Mouse (Mus musculus) megakaryocyte, adult 5-6 weeks (primary cell): ENCODE results near the gene Xxylt1. TPM values are rescaled to one million over a fixed set of nuclear protein-coding genes. Genes with fewer than 3 reads are reported as not detected.
"Not testable (repeated sequence)": the region's sequence is repeated elsewhere in the genome, so short reads cannot be mapped to it uniquely, and the experiment has no call there.

Source experiments
- ATAC-seq: 2 replicates; pipeline ENCODE4 v1.8.0; 2016; ENCODE audit warnings: mild to moderate bottlenecking, inconsistent platforms; ENCODE audit not compliant: poor library complexity, severe bottlenecking
- total RNA-seq, 2 experiments: library from RNA; stranded (forward) in 1 of 2; stranded (reverse) in 1 of 2; fragments of 153-499, 151-499 nt in 1 of 2; fragments of 221-1000, 200-1000 nt in 1 of 2; gene quantifications; 2 replicates each; pipeline versions ENCODE4 v1.2.3 to v1.2.4; 2015 to 2017

Xxylt1 gene
- total RNA-seq, 2 experiments from 2014 or later = 5.1 to 9.8 TPM

DNA sequence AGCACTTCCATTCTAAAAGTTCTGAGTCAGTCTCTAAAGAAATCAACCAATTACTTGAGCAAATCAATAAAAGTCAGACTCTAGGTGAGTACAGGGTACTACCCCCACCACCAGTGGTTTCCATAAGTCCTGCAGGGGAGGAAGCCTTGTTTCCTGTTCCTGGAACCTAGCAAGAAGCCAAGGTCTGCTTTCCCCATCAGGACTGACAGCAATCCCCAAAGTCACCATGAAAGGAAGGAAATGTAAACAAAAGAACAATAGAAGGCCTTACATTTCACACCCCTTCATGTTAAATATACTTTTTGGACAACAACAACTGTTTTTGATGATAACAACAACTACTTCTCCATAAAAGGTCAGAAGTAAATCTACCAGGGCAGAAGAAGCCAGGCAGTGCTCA is 53.6 kb downstream of the Xxylt1 start:
- no peak for ATAC-seq

DNA sequence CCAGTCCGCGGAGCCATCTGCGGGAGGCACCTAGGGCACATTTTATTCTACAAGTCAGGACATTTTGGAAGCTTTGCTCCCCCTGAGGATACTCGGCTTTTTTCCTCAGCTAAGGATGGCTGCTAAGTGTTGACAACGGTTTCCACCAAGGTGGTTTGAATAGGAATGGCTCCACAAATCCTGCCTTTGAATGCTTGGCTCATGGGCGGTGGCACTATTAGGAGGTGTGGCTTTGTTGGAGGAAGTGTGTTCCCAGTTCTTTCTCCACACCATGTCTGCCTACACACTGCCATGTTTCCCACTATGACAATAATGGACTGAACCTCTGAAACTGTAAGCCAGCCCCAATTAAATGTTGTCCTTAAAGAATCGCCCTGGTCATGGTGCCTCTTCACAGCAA is 55.7 kb downstream of the Xxylt1 start:
- ATAC-seq = no peak

GRCm38 (mm10) chr16:31024997-31025396 is 56.2 kb downstream of the Xxylt1 start:
- peak; percentile 20; the same call in 1 of the 2 replicates for ATAC-seq

- peak; percentile 51; the same call in 1 of the 2 replicates for ATAC-seq
Observed at GRCm38 (mm10) chr16:31024221-31024620, 57.0 kb downstream of the Xxylt1 start.

GRCm38 (mm10) chr16:31023803-31024202 is 57.4 kb downstream of the Xxylt1 start:
- no peak for ATAC-seq

DNA sequence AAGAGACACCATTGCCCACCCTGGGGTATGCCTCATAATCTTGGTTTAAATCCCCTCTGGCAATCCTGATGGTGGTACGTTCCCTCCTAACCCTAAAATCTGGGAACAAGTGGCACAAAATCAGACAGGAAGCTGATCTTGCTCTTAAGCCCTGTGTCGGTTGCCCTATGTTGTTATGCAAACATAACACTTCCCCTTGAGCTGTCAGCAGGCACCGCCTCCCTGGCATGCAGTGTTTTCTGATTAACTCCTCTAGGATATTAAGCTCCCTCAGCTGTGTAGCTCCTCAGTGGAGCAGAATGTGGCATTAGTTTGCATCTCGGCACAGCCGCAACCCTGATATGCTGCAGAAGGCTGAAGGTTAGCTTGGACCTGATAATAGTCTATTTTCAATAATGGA is 58.9 kb downstream of the Xxylt1 start:
- peak; percentile 84 for ATAC-seq

DNA sequence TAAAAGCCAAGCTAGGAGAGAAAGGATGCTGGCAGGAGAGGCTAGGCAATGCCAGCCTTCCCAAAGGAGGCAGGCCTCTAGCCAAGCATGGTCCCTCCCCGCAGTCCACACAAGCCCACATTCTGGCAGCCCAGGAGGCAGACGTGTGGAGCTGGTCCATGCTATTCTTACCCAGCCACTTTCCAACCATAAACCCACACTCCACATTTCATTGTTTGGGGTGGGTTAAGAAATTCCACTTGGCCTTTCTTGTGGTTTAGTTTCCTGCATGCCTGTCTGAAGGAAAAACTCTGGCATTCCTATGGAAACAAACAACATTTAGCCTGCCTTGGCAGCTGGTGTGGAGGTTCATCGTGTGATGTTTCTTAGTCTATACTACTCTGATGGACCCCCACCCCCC is 61.7 kb downstream of the Xxylt1 start:
- no peak for ATAC-seq

- ATAC-seq = no peak
Observed at GRCm38 (mm10) chr16:31017687-31018413, 63.4 kb downstream of the Xxylt1 start.

DNA sequence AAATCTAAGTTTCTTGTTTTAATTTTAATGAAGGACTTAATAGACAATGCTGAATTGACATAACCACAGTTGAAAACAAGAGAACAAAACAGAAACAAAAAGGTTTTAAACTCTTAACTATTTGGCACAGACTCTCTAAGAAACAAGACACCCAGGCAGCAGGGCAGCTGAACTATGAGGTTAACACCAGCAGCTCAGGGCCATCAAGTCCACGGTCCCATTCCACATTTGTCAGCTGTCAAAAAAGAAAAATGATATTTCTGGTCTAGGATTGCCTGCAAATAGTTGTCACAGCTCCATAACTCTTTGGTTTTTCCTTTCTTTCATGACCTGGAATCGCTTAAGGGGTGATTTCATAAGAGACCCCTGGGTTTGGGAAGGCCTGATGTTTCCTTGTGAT is 64.6 kb downstream of the Xxylt1 start:
- ATAC-seq = no peak

DNA sequence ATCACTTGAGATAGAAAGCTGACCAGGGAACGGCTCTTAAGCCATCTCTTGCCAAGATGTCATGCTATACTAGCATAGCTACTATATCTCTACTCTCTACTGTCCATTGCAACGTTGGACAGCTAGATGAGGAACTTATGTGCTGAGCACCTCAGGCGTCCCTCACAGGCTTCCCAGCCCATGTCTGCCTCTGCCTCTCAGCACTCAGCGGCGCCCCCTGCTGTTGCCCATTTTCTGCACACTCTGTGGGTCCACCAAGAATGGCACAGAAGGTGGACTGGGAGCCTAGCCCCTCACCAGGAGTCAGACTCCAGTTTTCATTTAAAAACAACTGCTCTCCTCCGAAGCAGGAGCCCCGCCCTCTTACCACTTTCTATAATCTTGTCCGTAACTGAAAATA is 65.1 kb downstream of the Xxylt1 start:
- ATAC-seq = peak; percentile 66

GRCm38 (mm10) chr16:31015271-31015670 is 66.0 kb downstream of the Xxylt1 start:
- no peak for ATAC-seq

DNA sequence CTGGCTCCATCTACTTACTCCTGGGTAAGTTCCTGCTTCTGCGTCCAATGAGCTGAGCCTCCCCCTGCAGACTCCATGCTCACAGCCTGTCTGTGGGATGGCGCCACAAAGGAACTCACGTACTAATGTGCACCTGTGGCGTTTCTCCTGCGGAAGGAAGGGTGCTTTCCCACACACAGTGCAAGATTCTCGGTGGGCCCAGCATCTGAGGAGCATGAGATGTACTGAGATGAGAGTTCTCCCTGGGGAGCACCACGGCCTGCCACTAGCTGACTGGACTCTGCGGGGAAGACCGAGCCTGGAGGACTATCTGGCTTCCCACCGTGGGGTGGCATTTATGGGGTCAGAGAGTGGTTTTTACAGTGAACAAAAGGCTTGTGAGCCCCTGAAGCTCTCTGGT is 69.0 kb downstream of the Xxylt1 start:
- no peak for ATAC-seq

DNA sequence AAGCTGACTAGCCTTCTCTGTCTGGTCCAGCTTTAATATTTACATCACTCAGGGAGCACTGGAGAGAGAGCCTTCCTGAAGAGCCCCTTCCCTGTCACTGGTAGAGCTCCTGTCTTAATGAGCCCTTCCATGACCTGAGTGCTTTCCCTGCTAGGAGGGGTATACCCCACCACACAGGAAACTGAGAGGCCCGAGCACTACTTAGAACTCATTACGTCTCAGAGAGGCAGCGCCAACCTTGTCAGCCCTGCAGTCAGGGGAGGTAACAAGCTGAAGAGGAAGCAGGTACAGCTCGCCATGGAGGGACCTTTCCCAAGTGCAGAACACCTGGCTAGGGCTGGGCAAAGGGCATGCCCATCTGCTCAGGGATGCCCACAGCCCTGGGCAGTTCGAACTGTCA is 70.8 kb downstream of the Xxylt1 start:
- no peak for ATAC-seq

DNA sequence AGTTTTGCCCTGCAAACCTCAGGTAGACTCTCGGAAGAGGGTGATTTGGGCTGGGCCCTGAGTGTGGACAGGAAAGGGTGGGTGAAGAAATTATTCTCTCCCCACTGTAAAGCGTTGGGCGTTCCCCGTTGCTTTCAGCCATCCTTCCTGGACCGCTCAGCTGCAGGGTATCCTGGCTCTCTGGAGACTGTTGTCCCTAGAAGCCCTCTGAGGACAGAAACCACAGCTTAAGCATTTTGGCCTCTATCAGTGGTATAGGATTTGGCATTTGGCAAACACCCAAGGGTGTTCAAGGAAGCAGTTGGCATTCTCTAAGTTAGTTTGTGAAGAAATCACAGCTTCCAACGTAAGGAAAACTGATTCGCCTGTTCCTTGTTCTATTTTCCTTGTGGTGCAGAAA is 72.9 kb downstream of the Xxylt1 start:
- ATAC-seq = no peak

DNA sequence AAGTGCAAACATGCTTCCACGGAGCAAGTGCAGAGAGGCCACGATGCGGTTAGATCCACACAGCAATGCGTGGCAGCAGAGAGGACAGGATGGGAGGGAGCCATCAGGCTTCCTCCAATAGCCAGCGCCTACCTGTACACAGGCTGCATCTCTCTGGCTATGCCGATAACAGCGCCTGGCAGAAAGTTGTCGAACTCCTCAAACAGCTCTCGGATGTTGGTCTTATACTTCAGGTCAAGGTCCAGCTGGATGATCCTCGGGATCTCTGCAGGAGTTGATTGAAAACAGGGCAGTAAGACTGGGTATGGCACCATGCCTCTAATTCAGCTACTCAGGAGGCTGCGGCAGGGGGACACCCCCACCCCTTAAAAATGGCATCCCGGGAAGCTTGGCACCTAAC is 73.7 kb downstream of the Xxylt1 start:
- no peak for ATAC-seq

DNA sequence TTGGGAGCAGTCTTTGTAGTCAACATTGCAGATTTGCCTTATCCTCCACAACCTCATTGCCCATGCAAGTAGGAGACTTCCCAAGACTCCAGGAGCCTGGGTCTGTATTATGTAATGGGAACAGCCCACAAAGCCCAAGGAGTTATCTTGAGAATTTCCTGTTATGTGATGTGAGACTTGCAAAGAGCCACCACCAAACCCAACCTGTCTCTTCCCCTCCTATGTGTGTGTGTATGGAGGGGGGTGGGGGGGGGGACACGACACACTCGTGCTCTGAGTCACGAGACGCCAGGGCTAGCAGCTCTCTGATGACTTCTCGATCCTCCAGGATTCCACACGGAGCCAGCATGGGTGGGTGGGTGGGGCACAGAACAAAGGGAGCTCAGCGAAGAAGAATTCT is 75.5 kb downstream of the Xxylt1 start:
- no peak for ATAC-seq

DNA sequence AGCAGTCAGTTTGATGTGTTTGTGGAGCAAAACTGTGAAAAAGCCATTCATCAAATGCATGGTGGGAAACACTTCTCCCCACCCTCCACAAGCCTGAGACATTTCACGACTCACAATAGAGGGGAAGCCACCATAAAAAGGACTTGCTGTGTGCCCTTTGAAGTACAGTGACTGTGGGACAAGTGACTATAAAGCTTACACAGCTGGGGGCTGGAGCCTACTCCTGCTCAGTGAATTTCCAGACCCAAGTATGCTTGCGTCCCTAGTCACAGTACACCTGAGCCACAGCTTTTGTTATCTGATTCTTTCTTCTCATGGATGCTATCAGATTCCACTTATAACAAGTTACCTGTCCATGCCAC is 76.9 kb downstream of the Xxylt1 start:
- ATAC-seq = no peak

GRCm38 (mm10) chr16:31003592-31004320 is 77.5 kb downstream of the Xxylt1 start:
- not testable (repeated sequence) for ATAC-seq

DNA sequence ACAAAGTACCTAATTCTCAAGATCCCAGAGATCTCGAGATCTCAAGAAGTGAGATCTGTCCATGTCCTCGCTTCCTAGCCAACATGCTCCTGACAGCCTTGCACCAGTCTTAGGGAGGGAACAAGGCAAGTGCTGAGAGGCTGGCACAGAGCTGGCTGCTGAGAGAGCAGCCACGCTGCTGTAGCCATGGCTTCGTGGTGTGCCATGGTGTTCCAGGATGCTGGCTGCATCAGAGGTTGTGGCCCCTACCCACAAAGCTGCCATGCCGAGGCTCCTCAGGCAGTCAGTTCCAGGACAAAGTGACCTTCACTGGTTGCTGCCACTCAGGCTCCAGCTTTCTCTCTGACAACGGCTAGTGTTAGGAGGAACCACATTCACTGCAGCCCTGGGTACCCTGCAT is 78.3 kb downstream of the Xxylt1 start:
- no peak for ATAC-seq

DNA sequence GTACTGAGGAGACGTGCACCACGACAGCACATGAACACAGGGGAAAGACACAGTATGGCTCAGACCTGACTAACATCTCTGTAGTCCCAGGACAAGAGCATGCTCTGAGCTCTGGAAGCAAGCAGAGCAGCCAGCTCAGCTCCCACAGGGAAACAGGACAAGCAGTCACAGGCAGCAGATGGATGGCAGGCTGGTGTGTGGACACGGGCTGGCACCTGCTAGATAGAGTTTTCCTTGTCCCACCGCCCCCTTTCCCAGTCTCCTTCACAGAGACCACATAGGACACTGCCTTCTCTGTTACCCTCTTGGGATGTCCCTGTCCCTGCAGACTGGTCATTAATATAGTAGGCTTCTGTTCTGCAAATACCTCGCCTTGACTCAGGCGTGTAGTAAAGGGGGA is 79.1 kb downstream of the Xxylt1 start:
- no peak for ATAC-seq

DNA sequence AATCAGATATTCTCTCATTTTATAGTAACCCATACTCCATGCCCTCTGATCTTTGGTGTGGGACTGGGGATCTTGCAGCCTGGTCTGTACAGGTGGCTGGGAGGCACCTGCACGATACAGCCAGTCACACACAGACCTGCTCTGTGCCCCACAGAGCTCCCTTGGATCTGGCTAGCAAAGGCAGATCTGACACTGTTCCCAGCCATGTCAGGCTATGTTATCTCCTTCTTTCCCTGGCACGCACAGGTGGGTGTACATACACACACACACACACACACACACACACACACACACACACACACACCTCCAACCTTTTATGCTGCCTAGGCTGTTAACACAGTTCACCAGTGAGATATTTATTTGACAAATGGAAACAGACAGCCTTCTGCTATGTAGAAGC is 82.5 kb downstream of the Xxylt1 start:
- ATAC-seq = no peak

GRCm38 (mm10) chr16:30998048-30998447 is 83.2 kb downstream of the Xxylt1 start:
- no peak for ATAC-seq

DNA sequence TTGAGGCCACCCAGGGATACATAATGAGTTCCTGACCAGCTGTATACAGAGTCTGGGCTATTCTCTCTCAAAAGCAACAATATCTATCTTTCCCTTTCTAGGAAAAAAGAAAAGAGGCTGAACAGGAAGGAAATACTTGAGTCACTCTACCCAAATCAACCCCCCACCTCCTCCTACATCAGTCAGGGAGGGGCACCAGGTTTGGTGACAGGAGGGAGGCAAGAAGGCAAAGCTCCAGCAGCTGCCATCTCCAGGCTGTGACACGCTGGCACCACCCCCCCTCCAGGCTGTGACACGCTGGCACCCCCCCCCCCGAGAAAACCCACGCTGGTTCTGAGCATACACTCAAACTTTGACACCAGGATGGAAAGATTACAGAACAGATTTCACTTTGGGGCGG is 85.8 kb downstream of the Xxylt1 start:
- no peak for ATAC-seq
